Mouse (Mus musculus): ENCODE data around the gene Best1. TPM values are rescaled to one million over a fixed set of nuclear protein-coding genes. Genes with fewer than 3 reads are reported as not detected.
A peak's percentile ranks its signal among the peaks of the same experiment; 100 is the strongest.
"Not testable (repeated sequence)": the region's sequence is repeated elsewhere in the genome, so short reads cannot be mapped to it uniquely, and the experiment has no call there.

Gene Best1
- polyA plus RNA-seq, 2 experiments, result 0.08 to 0.09 TPM

- ATAC-seq (ENCODE audit: insufficient read depth) (no peak), DNase-seq (ENCODE audit: low read depth in 3 of 3, low spot score in 3 of 3) (no peak)
- Histone ChIP-seq H3K9ac (replicated peaks) (peak within 1 kb of the TSS; percentile 78), H3K4me1 (replicated peaks; ENCODE audit: control insufficient read depth in 2 of 2, insufficient read depth in 2 of 2, low read length in 1 of 2) (peaks cover 50 to 55% of the 10 kb centered on the region in 2 experiments), H3K9me3 (ENCODE audit: control insufficient read depth, low read length) (no peaks in the 10 kb centered on the region), H3K27me3 (ENCODE audit: control insufficient read depth, insufficient read depth, low read length) (no peaks in the 10 kb centered on the region), H3K4me2 (ENCODE audit: low read depth) (peak within 1 kb of the TSS; percentile 74), H3K4me3 (ENCODE audit: insufficient read depth in 1 of 2, low read depth in 2 of 2, low read length in 2 of 2) (peak within 1 kb of the TSS in 1 of 2 experiments; percentile 93; a peak in 2 of 4 replicates), H3K36me3 (replicated peaks; ENCODE audit: control insufficient read depth, insufficient read depth, low read depth) (peaks cover 20% of the 10 kb centered on the region), H3K27ac (peak within 1 kb of the TSS; percentile 93)
- WGBS (ENCODE audit: insufficient replicate concordance), result 59% methylated on average over 4 of the region's 4 CpGs
- no peak for TF ChIP-seq EP300 (IDR thresholded peaks at IDR 0.05; ENCODE audit: low read depth)
- TF ChIP-seq CTCF (IDR thresholded peaks at IDR 0.05; ENCODE audit: low read depth), result no peak
Observed at GRCm38 (mm10) chr19:9980258-9980657, 21.2 kb downstream of the Best1 start, which contains the start of gene Fth1. Fth1 (plus strand) TSS chr19:9980598.

GRCm38 (mm10) chr19:9979156-9979555 is 22.3 kb downstream of the Best1 start:
- peaks cover 42 to 57% of the 10 kb centered on the region in 2 experiments for H3K4me1 ChIP-seq (replicated peaks; ENCODE audit: control insufficient read depth in 2 of 2, insufficient read depth in 2 of 2, low read length in 1 of 2)
- peak overlapping the region; percentile 93 for H3K27ac ChIP-seq
- H3K9ac ChIP-seq (replicated peaks), result peak overlapping the region; percentile 64
- peak overlapping the region; percentile 63 for H3K4me2 ChIP-seq (ENCODE audit: low read depth)
- no peaks in the 10 kb centered on the region for H3K9me3 ChIP-seq (ENCODE audit: control insufficient read depth, low read length)
- no peaks in the 10 kb centered on the region for H3K27me3 ChIP-seq (ENCODE audit: control insufficient read depth, insufficient read depth, low read length)
- no peak overlapping the region; a peak in 1 of 4 replicates for H3K4me3 ChIP-seq (ENCODE audit: insufficient read depth in 1 of 2, low read depth in 2 of 2, low read length in 2 of 2)
- ATAC-seq (ENCODE audit: insufficient read depth), result no peak
- H3K36me3 ChIP-seq (replicated peaks; ENCODE audit: control insufficient read depth, insufficient read depth, low read depth), result peaks cover 9% of the 10 kb centered on the region
- TF ChIP-seq CTCF (IDR thresholded peaks at IDR 0.05; ENCODE audit: low read depth), result no peak
- no peak for TF ChIP-seq EP300 (IDR thresholded peaks at IDR 0.05; ENCODE audit: low read depth)
- no peak for DNase-seq (ENCODE audit: low read depth in 3 of 3, low spot score in 3 of 3)
- WGBS (ENCODE audit: insufficient replicate concordance), result 64% methylated on average over 2 of the region's 2 CpGs

GRCm38 (mm10) chr19:9978431-9978951 is 22.9 kb downstream of the Best1 start:
- Histone ChIP-seq H3K9me3 (ENCODE audit: control insufficient read depth, low read length) (no peaks in the 10 kb centered on the region), H3K4me3 (ENCODE audit: insufficient read depth in 1 of 2, low read depth in 2 of 2, low read length in 2 of 2) (peak overlapping the region in 1 of 2 experiments; percentile 14; a peak in 1 of 4 replicates), H3K4me1 (replicated peaks; ENCODE audit: control insufficient read depth in 2 of 2, insufficient read depth in 2 of 2, low read length in 1 of 2) (peaks cover 38 to 53% of the 10 kb centered on the region in 2 experiments), H3K27me3 (ENCODE audit: control insufficient read depth, insufficient read depth, low read length) (no peaks in the 10 kb centered on the region), H3K27ac (peak overlapping the region; percentile 93), H3K4me2 (ENCODE audit: low read depth) (peak overlapping the region; percentile 63), H3K9ac (replicated peaks) (peak overlapping the region; percentile 64), H3K36me3 (replicated peaks; ENCODE audit: control insufficient read depth, insufficient read depth, low read depth) (peaks cover 2% of the 10 kb centered on the region)
- WGBS (ENCODE audit: insufficient replicate concordance), result 4% methylated on average over 5 of the region's 5 CpGs
- DNase-seq (ENCODE audit: low read depth in 3 of 3, low spot score in 3 of 3) (peak; percentile 85 to 92 (median 88)), ATAC-seq (ENCODE audit: insufficient read depth) (peak; percentile 49)
- TF ChIP-seq EP300 (IDR thresholded peaks at IDR 0.05; ENCODE audit: low read depth) (peak; percentile 85), CTCF (IDR thresholded peaks at IDR 0.05; ENCODE audit: low read depth) (no peak)

- Histone ChIP-seq H3K4me3 (ENCODE audit: insufficient read depth in 1 of 2, low read depth in 2 of 2, low read length in 2 of 2) (no peak overlapping the region), H3K4me1 (replicated peaks; ENCODE audit: control insufficient read depth in 2 of 2, insufficient read depth in 2 of 2, low read length in 1 of 2) (peaks cover 38 to 53% of the 10 kb centered on the region in 2 experiments), H3K27me3 (ENCODE audit: control insufficient read depth, insufficient read depth, low read length) (no peaks in the 10 kb centered on the region), H3K4me2 (ENCODE audit: low read depth) (peak overlapping the region; percentile 11; the same call in 1 of the 2 replicates), H3K27ac (0 out of 2 replicates have a peak overlapping the region, but pooled peaks have one; percentile 20), H3K9me3 (ENCODE audit: control insufficient read depth, low read length) (no peaks in the 10 kb centered on the region), H3K36me3 (replicated peaks; ENCODE audit: control insufficient read depth, insufficient read depth, low read depth) (no peaks in the 10 kb centered on the region), H3K9ac (replicated peaks) (no peak overlapping the region)
- no peak for TF ChIP-seq CTCF (IDR thresholded peaks at IDR 0.05; ENCODE audit: low read depth)
- no peak for TF ChIP-seq EP300 (IDR thresholded peaks at IDR 0.05; ENCODE audit: low read depth)
- DNase-seq (ENCODE audit: low read depth in 3 of 3, low spot score in 3 of 3) (no peak), ATAC-seq (ENCODE audit: insufficient read depth) (no peak)
- WGBS (ENCODE audit: insufficient replicate concordance), result 82% methylated on average over 10 of the region's 10 CpGs
Observed at GRCm38 (mm10) chr19:9977085-9977484, 24.3 kb downstream of the Best1 start.

GRCm38 (mm10) chr19:9974853-9975252 is 26.6 kb downstream of the Best1 start:
- H3K4me1 ChIP-seq (replicated peaks; ENCODE audit: control insufficient read depth in 2 of 2, insufficient read depth in 2 of 2, low read length in 1 of 2), result peaks cover 23 to 41% of the 10 kb centered on the region in 2 experiments
- WGBS (ENCODE audit: insufficient replicate concordance), result 16% methylated on average over 2 of the region's 2 CpGs

More at GRCm38 (mm10) chr19:9974853-9975252, 26.6 kb downstream of the Best1 start:
- H3K9me3 ChIP-seq (ENCODE audit: control insufficient read depth, low read length); H3K27ac ChIP-seq; H3K27me3 ChIP-seq (ENCODE audit: control insufficient read depth, insufficient read depth, low read length); H3K36me3 ChIP-seq (replicated peaks; ENCODE audit: control insufficient read depth, insufficient read depth, low read depth); H3K9ac ChIP-seq (replicated peaks); H3K4me2 ChIP-seq (ENCODE audit: low read depth); H3K4me3 ChIP-seq (ENCODE audit: insufficient read depth in 1 of 2, low read depth in 2 of 2, low read length in 2 of 2); DNase-seq (ENCODE audit: low read depth in 3 of 3, low spot score in 3 of 3): not testable (repeated sequence)
- ATAC-seq (ENCODE audit: insufficient read depth), result peak; percentile 5; the same call in 1 of the 2 replicates

All from liver, embryonic 14.5 days (tissue).